Mouse (Mus musculus): Measurements from ENCODE around the gene Trp53inp2. TPM values are rescaled to one million over a fixed set of nuclear protein-coding genes. Genes with fewer than 3 reads are reported as not detected.

Gene Trp53inp2
- total and polyA plus RNA-seq, 2 experiments: 60.6 to 98.7 TPM

GRCm38 (mm10) chr2:155369333-155369883 is 11.5 kb upstream of the Trp53inp2 start:
- Histone ChIP-seq H3K9ac (ENCODE audit: low read depth, low read length) (peak overlapping the region; percentile 30; the same call in 1 of the 2 replicates), H3K4me3 (ENCODE audit: insufficient read depth, low read depth, low read length) (no peak overlapping the region), H3K27me3 (ENCODE audit: control insufficient read depth, insufficient read depth, low read length) (no peaks in the 10 kb centered on the region), H3K36me3 (ENCODE audit: control insufficient read depth, insufficient read depth, low read length) (no peaks in the 10 kb centered on the region), H3K79me2 (ENCODE audit: control insufficient read depth, insufficient read depth, low read length) (no peaks in the 10 kb centered on the region), H3K27ac (replicated peaks; ENCODE audit: insufficient read depth, low read depth, low read length) (peak overlapping the region; percentile 89), H3K4me1 (ENCODE audit: control insufficient read depth, insufficient read depth, low read length) (peaks cover 20% of the 10 kb centered on the region)
- TF ChIP-seq POLR2A (IDR thresholded peaks at IDR 0.05; ENCODE audit: extremely low read depth, insufficient read depth, low read length): no peak
- TF ChIP-seq CTCF (IDR thresholded peaks at IDR 0.05; ENCODE audit: low read depth, low read length): no peak
- WGBS: 3% methylated on average over 7 of the region's 7 CpGs
- DNase-seq (ENCODE audit: extremely low read depth, low read depth, low spot score): peak; percentile 99

DNA sequence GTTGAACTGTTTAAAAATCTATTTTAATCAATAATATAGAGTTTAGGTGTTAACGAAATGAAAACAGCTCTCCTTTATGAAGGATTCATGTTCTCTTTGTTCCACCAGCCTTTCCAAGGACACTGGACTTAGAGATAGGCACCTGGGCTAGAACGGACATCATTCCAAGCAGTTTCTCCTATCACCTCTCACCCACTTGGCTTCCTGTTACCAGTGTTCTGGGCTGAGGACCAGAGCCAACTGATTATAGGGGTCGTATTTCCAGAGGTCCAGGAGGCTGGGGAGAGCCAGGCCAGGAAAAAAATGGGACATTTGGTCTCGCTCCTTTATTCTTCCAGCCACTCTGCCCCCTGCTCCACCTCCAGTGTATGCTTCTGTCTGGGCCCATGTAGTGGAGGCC is 8.4 kb upstream of the Trp53inp2 start:
- DNase-seq (ENCODE audit: extremely low read depth, low read depth, low spot score): peak; percentile 83
- no peaks in the 10 kb centered on the region for H3K36me3 ChIP-seq (ENCODE audit: control insufficient read depth, insufficient read depth, low read length)
- WGBS: 10% methylated on average over 4 of the region's 4 CpGs
- no peaks in the 10 kb centered on the region for H3K79me2 ChIP-seq (ENCODE audit: control insufficient read depth, insufficient read depth, low read length)
- peaks cover 23% of the 10 kb centered on the region for H3K4me1 ChIP-seq (ENCODE audit: control insufficient read depth, insufficient read depth, low read length)
- TF ChIP-seq POLR2A (IDR thresholded peaks at IDR 0.05; ENCODE audit: extremely low read depth, insufficient read depth, low read length) (no peak), CTCF (IDR thresholded peaks at IDR 0.05; ENCODE audit: low read depth, low read length) (no peak)
- H3K4me3 ChIP-seq (ENCODE audit: insufficient read depth, low read depth, low read length): no peak overlapping the region
- H3K27me3 ChIP-seq (ENCODE audit: control insufficient read depth, insufficient read depth, low read length): no peaks in the 10 kb centered on the region
- no peak overlapping the region for H3K9ac ChIP-seq (ENCODE audit: low read depth, low read length)
- peak overlapping the region; percentile 95 for H3K27ac ChIP-seq (replicated peaks; ENCODE audit: insufficient read depth, low read depth, low read length)

- H3K27me3 ChIP-seq (ENCODE audit: control insufficient read depth, insufficient read depth, low read length): no peaks in the 10 kb centered on the region
- H3K36me3 ChIP-seq (ENCODE audit: control insufficient read depth, insufficient read depth, low read length): no peaks in the 10 kb centered on the region
- peak overlapping the region; percentile 95 for H3K27ac ChIP-seq (replicated peaks; ENCODE audit: insufficient read depth, low read depth, low read length)
- 9% methylated on average over 1 of the region's 1 CpGs for WGBS
- no peaks in the 10 kb centered on the region for H3K79me2 ChIP-seq (ENCODE audit: control insufficient read depth, insufficient read depth, low read length)
- peak; percentile 75 for DNase-seq (ENCODE audit: extremely low read depth, low read depth, low spot score)
- H3K4me1 ChIP-seq (ENCODE audit: control insufficient read depth, insufficient read depth, low read length): peaks cover 23% of the 10 kb centered on the region
- peak overlapping the region; percentile 60 for H3K9ac ChIP-seq (ENCODE audit: low read depth, low read length)
- no peak for TF ChIP-seq CTCF (IDR thresholded peaks at IDR 0.05; ENCODE audit: low read depth, low read length)
- no peak overlapping the region for H3K4me3 ChIP-seq (ENCODE audit: insufficient read depth, low read depth, low read length)
Observed at GRCm38 (mm10) chr2:155373302-155373701, 7.6 kb upstream of the Trp53inp2 start.

DNA sequence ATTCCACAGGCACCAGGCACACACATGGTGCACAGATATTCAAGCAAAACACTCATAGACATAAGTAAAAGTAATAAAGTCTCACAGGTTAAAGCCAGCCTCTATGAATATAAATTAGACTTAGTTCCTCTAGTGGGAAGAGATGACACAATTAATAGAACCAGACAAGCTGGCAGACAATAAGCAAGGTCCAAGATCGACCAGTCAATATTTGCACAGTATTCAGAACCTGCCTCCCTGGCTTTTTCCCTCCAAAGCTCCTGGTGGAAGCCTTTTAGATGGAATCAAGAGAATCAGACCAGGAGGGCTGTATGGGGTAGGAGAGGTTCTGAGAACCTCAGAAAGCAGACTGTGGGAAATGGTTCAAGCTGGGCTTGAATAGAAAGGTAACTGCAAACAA is 7.0 kb upstream of the Trp53inp2 start:
- H3K27me3 ChIP-seq (ENCODE audit: control insufficient read depth, insufficient read depth, low read length): no peaks in the 10 kb centered on the region
- no peak overlapping the region for H3K4me3 ChIP-seq (ENCODE audit: insufficient read depth, low read depth, low read length)
- no peaks in the 10 kb centered on the region for H3K36me3 ChIP-seq (ENCODE audit: control insufficient read depth, insufficient read depth, low read length)
- H3K9ac ChIP-seq (ENCODE audit: low read depth, low read length): peak overlapping the region; percentile 73
- peak overlapping the region; percentile 98 for H3K27ac ChIP-seq (replicated peaks; ENCODE audit: insufficient read depth, low read depth, low read length)
- H3K79me2 ChIP-seq (ENCODE audit: control insufficient read depth, insufficient read depth, low read length): no peaks in the 10 kb centered on the region
- DNase-seq (ENCODE audit: extremely low read depth, low read depth, low spot score): peak; percentile 95
- 8% methylated on average over 1 of the region's 1 CpGs for WGBS
- peaks cover 23% of the 10 kb centered on the region for H3K4me1 ChIP-seq (ENCODE audit: control insufficient read depth, insufficient read depth, low read length)
- no peak for TF ChIP-seq POLR2A (IDR thresholded peaks at IDR 0.05; ENCODE audit: extremely low read depth, insufficient read depth, low read length)
- no peak for TF ChIP-seq CTCF (IDR thresholded peaks at IDR 0.05; ENCODE audit: low read depth, low read length)

- H3K36me3 ChIP-seq (ENCODE audit: control insufficient read depth, insufficient read depth, low read length): no peaks in the 10 kb centered on the region
- H3K27me3 ChIP-seq (ENCODE audit: control insufficient read depth, insufficient read depth, low read length): no peaks in the 10 kb centered on the region
- no peak overlapping the region for H3K4me3 ChIP-seq (ENCODE audit: insufficient read depth, low read depth, low read length)
- H3K4me1 ChIP-seq (ENCODE audit: control insufficient read depth, insufficient read depth, low read length): peaks cover 27% of the 10 kb centered on the region
- peak overlapping the region; percentile 98 for H3K27ac ChIP-seq (replicated peaks; ENCODE audit: insufficient read depth, low read depth, low read length)
- peak overlapping the region; percentile 73 for H3K9ac ChIP-seq (ENCODE audit: low read depth, low read length)
- DNase-seq (ENCODE audit: extremely low read depth, low read depth, low spot score): peak; percentile 92
- no peak for TF ChIP-seq POLR2A (IDR thresholded peaks at IDR 0.05; ENCODE audit: extremely low read depth, insufficient read depth, low read length)
- TF ChIP-seq CTCF (IDR thresholded peaks at IDR 0.05; ENCODE audit: low read depth, low read length): no peak
- H3K79me2 ChIP-seq (ENCODE audit: control insufficient read depth, insufficient read depth, low read length): no peaks in the 10 kb centered on the region
Observed at GRCm38 (mm10) chr2:155374521-155374920, 6.3 kb upstream of the Trp53inp2 start.

GRCm38 (mm10) chr2:155376191-155376590 is 4.7 kb upstream of the Trp53inp2 start:
- no peak for DNase-seq (ENCODE audit: extremely low read depth, low read depth, low spot score)
- Histone ChIP-seq H3K4me3 (ENCODE audit: insufficient read depth, low read depth, low read length) (no peak overlapping the region), H3K4me1 (ENCODE audit: control insufficient read depth, insufficient read depth, low read length) (peaks cover 37% of the 10 kb centered on the region), H3K27ac (replicated peaks; ENCODE audit: insufficient read depth, low read depth, low read length) (no peak overlapping the region; the same call in 1 of the 2 replicates), H3K79me2 (ENCODE audit: control insufficient read depth, insufficient read depth, low read length) (no peaks in the 10 kb centered on the region), H3K9ac (ENCODE audit: low read depth, low read length) (no peak overlapping the region), H3K27me3 (ENCODE audit: control insufficient read depth, insufficient read depth, low read length) (no peaks in the 10 kb centered on the region), H3K36me3 (ENCODE audit: control insufficient read depth, insufficient read depth, low read length) (no peaks in the 10 kb centered on the region)
- TF ChIP-seq CTCF (IDR thresholded peaks at IDR 0.05; ENCODE audit: low read depth, low read length): no peak
- TF ChIP-seq POLR2A (IDR thresholded peaks at IDR 0.05; ENCODE audit: extremely low read depth, insufficient read depth, low read length): no peak
- 86% methylated on average over 10 of the region's 10 CpGs for WGBS
